ENCODE assay signal across 20 mouse cellular contexts in the genomic region with DNA sequence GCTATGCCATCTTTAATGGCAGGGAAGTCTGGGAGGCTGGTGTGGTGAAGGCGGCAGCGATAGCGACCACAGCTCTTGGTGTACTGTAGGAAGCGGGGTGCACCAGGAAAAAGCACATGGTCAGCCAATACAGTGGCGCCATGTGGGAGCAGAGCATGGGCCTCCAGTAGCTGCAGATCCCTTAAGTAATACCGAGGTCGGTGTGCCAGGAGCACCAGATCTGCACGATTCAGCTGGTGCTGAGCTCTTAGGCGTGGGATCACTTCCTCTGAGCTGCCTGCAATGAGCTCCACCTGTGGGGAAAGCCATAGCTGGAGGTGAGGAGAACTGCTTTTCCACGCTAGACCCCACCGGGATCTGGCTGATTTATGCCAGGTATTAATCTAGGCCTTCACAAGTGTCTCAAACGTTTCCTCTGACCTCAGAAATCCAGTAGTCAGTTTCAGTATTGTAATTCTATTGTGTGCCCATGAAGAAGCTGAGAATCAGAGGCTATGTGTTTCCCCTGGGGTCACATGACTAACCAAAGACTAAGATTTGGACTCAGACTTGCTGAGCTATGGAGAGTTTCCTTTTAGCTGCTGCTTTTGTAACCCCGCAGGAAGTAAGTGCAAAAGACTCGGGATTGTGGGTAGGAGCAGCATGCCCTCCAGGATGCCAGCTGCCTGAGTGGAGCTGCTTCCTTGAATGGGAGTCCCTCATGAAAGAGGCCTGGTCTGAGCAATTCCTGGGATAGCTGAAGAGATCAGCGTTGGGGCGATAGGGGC. TPM values are rescaled to one million over a fixed set of nuclear protein-coding genes. Genes with fewer than 3 reads are reported as not detected.
DNase-seq lines count a peak whose midpoint lies in the region; ATAC-seq and TF ChIP-seq lines count a peak whose summit lies in the region.
"Had no signal": no experiment of that assay in that cellular context is flagged by ENCODE, and none has a peak within 500 bp of the region (broad histone marks: within the 10 kb centered on the region; RNA-seq: fewer than 3 reads in every experiment).

No protein-coding gene starts in this region.

- ATAC-seq in limb, embryonic 13.5 days (ENCODE audit: low FRiP score, low read depth), result no peak
- ATAC-seq in lung, postnatal 0 days, result no peak
- ATAC-seq: forebrain, postnatal 0 days had no signal

- peak overlapping the region; percentile 61 for H3K27ac ChIP-seq in liver, adult 2 months (replicated peaks; ENCODE audit: insufficient read depth, low read depth, low read length)
- peak overlapping the region; percentile 95 for H3K27ac ChIP-seq in bone marrow macrophage, adult 2 months (ENCODE audit: insufficient read depth, low read depth, low read length)
- H3K27ac ChIP-seq in limb, embryonic 13.5 days, result no peak overlapping the region
- no peak overlapping the region for H3K27ac ChIP-seq in lung, postnatal 0 days (ENCODE audit: low read length)
- H3K27ac ChIP-seq: embryonic facial prominence, embryonic 15.5 days; hindbrain, embryonic 10.5 days had no signal

- H3K27me3 ChIP-seq in liver, adult 2 months (ENCODE audit: control insufficient read depth, insufficient read depth, low read length), result no peaks in the 10 kb centered on the region
- no peaks in the 10 kb centered on the region for H3K27me3 ChIP-seq in limb, embryonic 13.5 days
- no peaks in the 10 kb centered on the region for H3K27me3 ChIP-seq in lung, postnatal 0 days (replicated peaks; ENCODE audit: insufficient read depth, low read length)
- H3K27me3 ChIP-seq: embryonic facial prominence, embryonic 15.5 days had no signal

- H3K36me3 ChIP-seq in liver, adult 2 months (ENCODE audit: control insufficient read depth, insufficient read depth, low read length), result no peaks in the 10 kb centered on the region
- H3K36me3 ChIP-seq in limb, embryonic 13.5 days, result peaks cover 20% of the 10 kb centered on the region
- no peaks in the 10 kb centered on the region for H3K36me3 ChIP-seq in lung, postnatal 0 days (ENCODE audit: insufficient read depth, low read length)

- no peak overlapping the region for H3K4me3 ChIP-seq in liver, adult 2 months (ENCODE audit: insufficient read depth, low read depth, low read length)
- peak overlapping the region; percentile 42 for H3K4me3 ChIP-seq in bone marrow macrophage, adult 2 months (ENCODE audit: insufficient read depth, low read length)
- no peak overlapping the region for H3K4me3 ChIP-seq in limb, embryonic 13.5 days
- H3K4me3 ChIP-seq in lung, postnatal 0 days (ENCODE audit: low read depth, low read length), result no peak overlapping the region
- H3K4me3 ChIP-seq: embryonic facial prominence, embryonic 15.5 days; hindbrain, embryonic 10.5 days had no signal

- 89% methylated on average over 16 of the region's 16 CpGs for WGBS in liver, adult 2 months
- WGBS in limb, embryonic 13.5 days, result 90% methylated on average over 16 of the region's 16 CpGs
- 89% methylated on average over 16 of the region's 16 CpGs for whole genome bisulfite sequencing in lung, postnatal 0 days

- 0 out of 2 replicates have a peak overlapping the region, but pooled peaks have one; percentile 17 for H3K9ac ChIP-seq in liver, adult 2 months (ENCODE audit: low read depth, low read length)
- H3K9ac ChIP-seq in limb, embryonic 13.5 days, result peak overlapping the region; percentile 19
- H3K9ac ChIP-seq in lung, postnatal 0 days (replicated peaks; ENCODE audit: low read depth), result no peak overlapping the region
- H3K9ac ChIP-seq: embryonic facial prominence, embryonic 15.5 days; forebrain, postnatal 0 days had no signal

- H3K4me2 ChIP-seq in limb, embryonic 13.5 days (replicated peaks), result no peak overlapping the region
- no peak overlapping the region for H3K4me2 ChIP-seq in lung, postnatal 0 days (replicated peaks; ENCODE audit: low read depth, low read length)
- H3K4me2 ChIP-seq: embryonic facial prominence, embryonic 15.5 days; midbrain, embryonic 11.5 days had no signal

- H3K79me2 ChIP-seq in liver, adult 2 months (ENCODE audit: control insufficient read depth, insufficient read depth, low read length), result no peaks in the 10 kb centered on the region

- H3K9me3 ChIP-seq in limb, embryonic 13.5 days, result no peaks in the 10 kb centered on the region
- H3K9me3 ChIP-seq in lung, postnatal 0 days (ENCODE audit: low read length), result no peaks in the 10 kb centered on the region
- H3K9me3 ChIP-seq: embryonic facial prominence, embryonic 15.5 days had no signal

- peak; percentile 32 for DNase-seq in cerebellum, adult 9-11 months
- DNase-seq in cerebellum, postnatal 36 days, result no peak
- DNase-seq in liver, adult 2 months (ENCODE audit: extremely low read depth, low read depth, low spot score), result peak; percentile 40
- no peak for DNase-seq in liver
- no peak for DNase-seq in lung, postnatal 0 days (ENCODE audit: low spot score)
- DNase-seq in neural tube, embryonic 10.5 days (ENCODE audit: extremely low spot score, low spot score), result no peak
- DNase-seq: adrenal gland, postnatal 25 days; cerebellum, adult 2 months; forebrain, postnatal 0 days; kidney, adult 8-10 months; kidney, postnatal 25 days; thymus, postnatal 36 days had no signal

- TF ChIP-seq POLR2A in liver, adult 2 months (IDR thresholded peaks at IDR 0.05; ENCODE audit: extremely low read depth, insufficient read depth, low read length), result no peak
- TF ChIP-seq POLR2A in bone marrow macrophage, adult 2 months (IDR thresholded peaks at IDR 0.05; ENCODE audit: borderline replicate concordance, low read depth, low read length), result no peak

- H3K4me1 ChIP-seq in liver, adult 2 months (ENCODE audit: control insufficient read depth, insufficient read depth, low read length), result peaks cover 4% of the 10 kb centered on the region
- H3K4me1 ChIP-seq in bone marrow macrophage, adult 2 months (ENCODE audit: control insufficient read depth, insufficient read depth, low read length), result peaks cover 51% of the 10 kb centered on the region
- H3K4me1 ChIP-seq in limb, embryonic 13.5 days, result peaks cover 9% of the 10 kb centered on the region
- H3K4me1 ChIP-seq in lung, postnatal 0 days (ENCODE audit: insufficient read depth, low read depth, low read length), result no peaks in the 10 kb centered on the region

- TF ChIP-seq CTCF in liver, adult 2 months (IDR thresholded peaks at IDR 0.05; ENCODE audit: low read depth, low read length), result no peak
- TF ChIP-seq CTCF in bone marrow macrophage, adult 2 months (IDR thresholded peaks at IDR 0.05; ENCODE audit: low read depth, low read length), result no peak
- no peak for TF ChIP-seq CTCF in lung, postnatal 0 days (IDR thresholded peaks at IDR 0.05)

- TF ChIP-seq EP300 in lung, postnatal 0 days (IDR thresholded peaks at IDR 0.05), result no peak

RNA-seq across cellular contexts. Expression of a gene that starts 5.2 kb away (rescaled TPM):
- 64.1 and 75.7 TPM in 2 replicates for total RNA-seq in liver, adult 2 months (2014; rRNA removed)
- 159 and 171 TPM in 2 replicates for polyA plus RNA-seq in liver, adult 2 months (2012; rRNA removed)
- 205 and 219 TPM in 2 replicates for polyA plus RNA-seq in bone marrow macrophage, adult 2 months (2012; ENCODE audit: insufficient read depth, insufficient read length, missing spikeins)
- 160 and 162 TPM in 2 replicates for polyA plus RNA-seq in limb, embryonic 13.5 days (2015; fragmentation: Nextera tagmentation; extraction: Ambion mirVana)
- 131 and 153 TPM in 2 replicates for polyA plus RNA-seq in lung, postnatal 0 days (2015; fragmentation: Nextera tagmentation; extraction: Ambion mirVana)

RNA-seq across cellular contexts. Expression of a gene that starts 5.6 kb away (rescaled TPM):
- 0.07 TPM in 1 of 2 replicates, not detected in the other for total RNA-seq in liver, adult 2 months (2014; rRNA removed)
- 0.19 and 0.22 TPM in 2 replicates for polyA plus RNA-seq in liver, adult 2 months (2012; rRNA removed)
- 0.29 TPM in 1 of 2 replicates, not detected in the other for polyA plus RNA-seq in bone marrow macrophage, adult 2 months (2012; ENCODE audit: insufficient read depth, insufficient read length, missing spikeins)
- polyA plus RNA-seq in limb, embryonic 13.5 days (2015; fragmentation: Nextera tagmentation; extraction: Ambion mirVana), result 0.29 and 0.68 TPM in 2 replicates
- polyA plus RNA-seq in lung, postnatal 0 days (2015; fragmentation: Nextera tagmentation; extraction: Ambion mirVana), result 0.05 and 0.17 TPM in 2 replicates
- total RNA-seq: adrenal gland, postnatal 25 days; forebrain, postnatal 0 days; left cerebral cortex, adult 18-20 months had no signal
- polyA plus RNA-seq: small intestine, adult 2 months had no signal

RNA-seq across cellular contexts. Expression of a gene that starts 29.9 kb away (rescaled TPM):
- total RNA-seq in liver, adult 2 months (2014; rRNA removed), result 0.20 TPM in 1 of 2 replicates, not detected in the other
- polyA plus RNA-seq in liver, adult 2 months (2012; rRNA removed), result 0.23 TPM in 1 of 2 replicates, not detected in the other
- polyA plus RNA-seq in bone marrow macrophage, adult 2 months (2012; ENCODE audit: insufficient read depth, insufficient read length, missing spikeins), result 1.6 and 1.7 TPM in 2 replicates
- polyA plus RNA-seq in limb, embryonic 13.5 days (2015; fragmentation: Nextera tagmentation; extraction: Ambion mirVana), result 0.52 and 0.64 TPM in 2 replicates
- 0.95 and 2.4 TPM in 2 replicates for polyA plus RNA-seq in lung, postnatal 0 days (2015; fragmentation: Nextera tagmentation; extraction: Ambion mirVana)
- total RNA-seq: common myeloid progenitor, adult 5-6 weeks; left cerebral cortex, adult 18-20 months had no signal

RNA-seq across cellular contexts. Expression of a gene that starts 33.2 kb away (rescaled TPM):
- 3.1 and 3.3 TPM in 2 replicates for total RNA-seq in liver, adult 2 months (2014; rRNA removed)
- 5.2 and 5.3 TPM in 2 replicates for polyA plus RNA-seq in liver, adult 2 months (2012; rRNA removed)
- polyA plus RNA-seq in bone marrow macrophage, adult 2 months (2012; ENCODE audit: insufficient read depth, insufficient read length, missing spikeins), result 3.2 and 3.5 TPM in 2 replicates
- polyA plus RNA-seq in limb, embryonic 13.5 days (2015; fragmentation: Nextera tagmentation; extraction: Ambion mirVana), result 8.2 and 13.4 TPM in 2 replicates
- 41.5 and 46.1 TPM in 2 replicates for polyA plus RNA-seq in lung, postnatal 0 days (2015; fragmentation: Nextera tagmentation; extraction: Ambion mirVana)

RNA-seq across cellular contexts. Expression of a gene that starts 33.4 kb away (rescaled TPM):
- total RNA-seq in liver, adult 2 months (2014; rRNA removed), result 31.8 and 34.8 TPM in 2 replicates
- polyA plus RNA-seq in liver, adult 2 months (2012; rRNA removed), result 22.2 and 26.7 TPM in 2 replicates
- 130 and 145 TPM in 2 replicates for polyA plus RNA-seq in bone marrow macrophage, adult 2 months (2012; ENCODE audit: insufficient read depth, insufficient read length, missing spikeins)
- polyA plus RNA-seq in limb, embryonic 13.5 days (2015; fragmentation: Nextera tagmentation; extraction: Ambion mirVana), result 85.7 and 96.2 TPM in 2 replicates
- polyA plus RNA-seq in lung, postnatal 0 days (2015; fragmentation: Nextera tagmentation; extraction: Ambion mirVana), result 31.6 and 38.0 TPM in 2 replicates

Comparison
In these comparisons a context has a peak if more than half of its experiments do, and no peak if none do; other contexts are left out.
1. DNase-seq: peak in cerebellum, adult 9-11 months (single experiment) and liver, adult 2 months (single experiment); none in cerebellum, postnatal 36 days (0 of 2), liver (single experiment), lung, postnatal 0 days (single experiment) and neural tube, embryonic 10.5 days (single experiment).
2. H3K27ac ChIP-seq: peak in liver, adult 2 months (single experiment) and bone marrow macrophage, adult 2 months (single experiment); none in limb, embryonic 13.5 days (single experiment) and lung, postnatal 0 days (single experiment).